Mouse (Mus musculus): ENCODE data around the gene Zfp870. TPM values are rescaled to one million over a fixed set of nuclear protein-coding genes. Genes with fewer than 3 reads are reported as not detected.
"Not testable (repeated sequence)": the region's sequence is repeated elsewhere in the genome, so short reads cannot be mapped to it uniquely, and the experiment has no call there.

Gene Zfp870
- polyA plus RNA-seq, 1 experiment, result 1.7 TPM

GRCm38 (mm10) chr17:32877471-32878171 lies 13.8 kb downstream of the Zfp870 start:
- Histone ChIP-seq H3K4me1 (ENCODE audit: control insufficient read depth, insufficient read depth, low read length) (no peaks in the 10 kb centered on the region), H3K4me3 (replicated peaks; ENCODE audit: extremely low read depth, low read depth, low read length) (no peak overlapping the region)
- no peak for DNase-seq
- WGBS, result 6% methylated on average over 22 of the region's 22 CpGs
- no peak for TF ChIP-seq POLR2A (IDR thresholded peaks at IDR 0.05; ENCODE audit: borderline replicate concordance, extremely low read depth, low read depth, low read length)
- no peak for TF ChIP-seq CTCF (IDR thresholded peaks at IDR 0.05; ENCODE audit: insufficient read depth, low read length)

- Histone ChIP-seq H3K4me3 (replicated peaks; ENCODE audit: extremely low read depth, low read depth, low read length) (no peak overlapping the region), H3K4me1 (ENCODE audit: control insufficient read depth, insufficient read depth, low read length) (no peaks in the 10 kb centered on the region)
- WGBS, result 62% methylated on average over 5 of the region's 5 CpGs
- TF ChIP-seq CTCF (IDR thresholded peaks at IDR 0.05; ENCODE audit: insufficient read depth, low read length) (no peak), POLR2A (IDR thresholded peaks at IDR 0.05; ENCODE audit: borderline replicate concordance, extremely low read depth, low read depth, low read length) (no peak)
- DNase-seq, result no peak
Observed at GRCm38 (mm10) chr17:32872696-32873095, 18.7 kb downstream of the Zfp870 start.

GRCm38 (mm10) chr17:32872091-32872490 lies 19.4 kb downstream of the Zfp870 start:
- no peak for DNase-seq
- no peak for TF ChIP-seq CTCF (IDR thresholded peaks at IDR 0.05; ENCODE audit: insufficient read depth, low read length)
- TF ChIP-seq POLR2A (IDR thresholded peaks at IDR 0.05; ENCODE audit: borderline replicate concordance, extremely low read depth, low read depth, low read length), result no peak
- H3K4me1 ChIP-seq (ENCODE audit: control insufficient read depth, insufficient read depth, low read length), result no peaks in the 10 kb centered on the region
- no peak overlapping the region for H3K4me3 ChIP-seq (replicated peaks; ENCODE audit: extremely low read depth, low read depth, low read length)
- 76% methylated on average over 4 of the region's 4 CpGs for WGBS

GRCm38 (mm10) chr17:32871483-32871882 lies 20.0 kb downstream of the Zfp870 start:
- Histone ChIP-seq H3K4me1 (ENCODE audit: control insufficient read depth, insufficient read depth, low read length) (no peaks in the 10 kb centered on the region), H3K4me3 (replicated peaks; ENCODE audit: extremely low read depth, low read depth, low read length) (no peak overlapping the region)
- TF ChIP-seq CTCF (IDR thresholded peaks at IDR 0.05; ENCODE audit: insufficient read depth, low read length) (no peak), POLR2A (IDR thresholded peaks at IDR 0.05; ENCODE audit: borderline replicate concordance, extremely low read depth, low read depth, low read length) (no peak)
- WGBS, result 93% methylated on average over 1 of the region's 1 CpGs
- no peak for DNase-seq

- WGBS, result 51% methylated on average over 5 of the region's 7 CpGs
- not testable (repeated sequence) for H3K4me1 ChIP-seq (ENCODE audit: control insufficient read depth, insufficient read depth, low read length); DNase-seq; H3K4me3 ChIP-seq (replicated peaks; ENCODE audit: extremely low read depth, low read depth, low read length)
Observed at GRCm38 (mm10) chr17:32867266-32867665, 24.2 kb downstream of the Zfp870 start.

GRCm38 (mm10) chr17:32856713-32857112 lies 34.7 kb downstream of the Zfp870 start:
- 54% methylated on average over 4 of the region's 6 CpGs for WGBS
- not testable (repeated sequence) for H3K4me1 ChIP-seq (ENCODE audit: control insufficient read depth, insufficient read depth, low read length); DNase-seq; H3K4me3 ChIP-seq (replicated peaks; ENCODE audit: extremely low read depth, low read depth, low read length)

GRCm38 (mm10) chr17:32851581-32851980 lies 39.9 kb downstream of the Zfp870 start:
- DNase-seq, result no peak
- H3K4me1 ChIP-seq (ENCODE audit: control insufficient read depth, insufficient read depth, low read length), result no peaks in the 10 kb centered on the region
- TF ChIP-seq POLR2A (IDR thresholded peaks at IDR 0.05; ENCODE audit: borderline replicate concordance, extremely low read depth, low read depth, low read length), result no peak
- TF ChIP-seq CTCF (IDR thresholded peaks at IDR 0.05; ENCODE audit: insufficient read depth, low read length), result no peak
- WGBS, result 62% methylated on average over 7 of the region's 7 CpGs
- H3K4me3 ChIP-seq (replicated peaks; ENCODE audit: extremely low read depth, low read depth, low read length), result no peak overlapping the region

- Histone ChIP-seq H3K4me3 (replicated peaks; ENCODE audit: extremely low read depth, low read depth, low read length) (no peak overlapping the region), H3K4me1 (ENCODE audit: control insufficient read depth, insufficient read depth, low read length) (no peaks in the 10 kb centered on the region)
- WGBS, result 81% methylated on average over 2 of the region's 2 CpGs
- TF ChIP-seq CTCF (IDR thresholded peaks at IDR 0.05; ENCODE audit: insufficient read depth, low read length) (no peak), POLR2A (IDR thresholded peaks at IDR 0.05; ENCODE audit: borderline replicate concordance, extremely low read depth, low read depth, low read length) (no peak)
- no peak for DNase-seq
Observed at GRCm38 (mm10) chr17:32841388-32841787, 50.1 kb downstream of the Zfp870 start.

- DNase-seq, result no peak
- Histone ChIP-seq H3K4me1 (ENCODE audit: control insufficient read depth, insufficient read depth, low read length) (no peaks in the 10 kb centered on the region), H3K4me3 (replicated peaks; ENCODE audit: extremely low read depth, low read depth, low read length) (no peak overlapping the region)
- TF ChIP-seq POLR2A (IDR thresholded peaks at IDR 0.05; ENCODE audit: borderline replicate concordance, extremely low read depth, low read depth, low read length) (no peak), CTCF (IDR thresholded peaks at IDR 0.05; ENCODE audit: insufficient read depth, low read length) (no peak)
- 22% methylated on average over 15 of the region's 15 CpGs for WGBS
Observed at GRCm38 (mm10) chr17:32839083-32839802, 52.2 kb downstream of the Zfp870 start.

- 30% methylated on average over 3 of the region's 3 CpGs for WGBS
- Histone ChIP-seq H3K4me3 (replicated peaks; ENCODE audit: extremely low read depth, low read depth, low read length) (no peak overlapping the region), H3K4me1 (ENCODE audit: control insufficient read depth, insufficient read depth, low read length) (peaks cover 5% of the 10 kb centered on the region; the same call in 1 of the 2 replicates)
- no peak for TF ChIP-seq CTCF (IDR thresholded peaks at IDR 0.05; ENCODE audit: insufficient read depth, low read length)
- no peak for TF ChIP-seq POLR2A (IDR thresholded peaks at IDR 0.05; ENCODE audit: borderline replicate concordance, extremely low read depth, low read depth, low read length)
- no peak for DNase-seq
Observed at GRCm38 (mm10) chr17:32830418-32830782, 61.0 kb downstream of the Zfp870 start.
